Mouse (Mus musculus) urinary bladder, postnatal 10 days (tissue): Measurements from ENCODE around the gene Hjurp.

Source experiments
- DNase-seq: peaks from one replicate; pipeline ENCODE4 v3.0.0; 2022; ENCODE audit warnings: low spot score

Gene Hjurp

GRCm38 (mm10) chr1:88297480-88298258 lies 20.2 kb upstream of the Hjurp start:
- no peak for DNase-seq

GRCm38 (mm10) chr1:88296171-88296920 lies 18.9 kb upstream of the Hjurp start:
- DNase-seq: no peak

GRCm38 (mm10) chr1:88294650-88295049 lies 17.2 kb upstream of the Hjurp start:
- no peak for DNase-seq

- no peak for DNase-seq
Measured at GRCm38 (mm10) chr1:88292057-88292456, 14.6 kb upstream of the Hjurp start.

- DNase-seq: no peak
Measured at GRCm38 (mm10) chr1:88291409-88292005, 14.1 kb upstream of the Hjurp start.

GRCm38 (mm10) chr1:88290511-88290910 lies 13.1 kb upstream of the Hjurp start:
- DNase-seq: no peak

- DNase-seq: no peak
Measured at GRCm38 (mm10) chr1:88289917-88290316, 12.5 kb upstream of the Hjurp start.

GRCm38 (mm10) chr1:88289152-88289551 lies 11.7 kb upstream of the Hjurp start:
- no peak for DNase-seq

- DNase-seq: no peak
Measured at GRCm38 (mm10) chr1:88288789-88289127, 11.3 kb upstream of the Hjurp start.

GRCm38 (mm10) chr1:88288056-88288788 lies 10.8 kb upstream of the Hjurp start:
- DNase-seq: no peak

- DNase-seq: no peak
Measured at GRCm38 (mm10) chr1:88287697-88287980, 10.2 kb upstream of the Hjurp start.

- DNase-seq: no peak
Measured at GRCm38 (mm10) chr1:88286887-88287696, 9.7 kb upstream of the Hjurp start.

- DNase-seq: no peak
Measured at GRCm38 (mm10) chr1:88286136-88286845, 8.9 kb upstream of the Hjurp start.

- DNase-seq: no peak
Measured at GRCm38 (mm10) chr1:88285652-88286051, 8.2 kb upstream of the Hjurp start.

- no peak for DNase-seq
Measured at GRCm38 (mm10) chr1:88284946-88285320, 7.5 kb upstream of the Hjurp start.

GRCm38 (mm10) chr1:88284228-88284945 lies 7.0 kb upstream of the Hjurp start:
- no peak for DNase-seq

GRCm38 (mm10) chr1:88283376-88284227 lies 6.2 kb upstream of the Hjurp start:
- no peak for DNase-seq

- no peak for DNase-seq
Measured at GRCm38 (mm10) chr1:88282301-88282700, 4.9 kb upstream of the Hjurp start.

GRCm38 (mm10) chr1:88280006-88280690 lies 2.7 kb upstream of the Hjurp start:
- DNase-seq: no peak
